Mouse (Mus musculus): ENCODE measurements around the gene Fam172a.

Gene Fam172a

GRCm38 (mm10) chr13:77959493-77960272 lies 257.9 kb downstream of the Fam172a start:
- in situ Hi-C loops (cut with MboI, MseI) = no loop called here

GRCm38 (mm10) chr13:77976248-77976647 lies 274.4 kb downstream of the Fam172a start:
- in situ Hi-C loops (cut with MboI, MseI) = loop anchor here (5.0 kb wide), 1 partner anchor 211 kb away; no protein-coding TSS in a partner anchor

- in situ Hi-C loops (cut with MboI, MseI) = loop anchor here (5.0 kb wide), 1 partner anchor 210 kb away; no protein-coding TSS in a partner anchor
These were observed 275.3 kb downstream of the Fam172a start for GRCm38 (mm10) chr13:77977121-77977520.

- in situ Hi-C loops (cut with MboI, MseI) = no loop called here
These were observed 280.4 kb downstream of the Fam172a start for GRCm38 (mm10) chr13:77982105-77982851.

- in situ Hi-C loops (cut with MboI, MseI) = no loop called here
These were observed 281.0 kb downstream of the Fam172a start for GRCm38 (mm10) chr13:77982852-77983202.

GRCm38 (mm10) chr13:77991189-77991886 lies 289.5 kb downstream of the Fam172a start:
- in situ Hi-C loops (cut with MboI, MseI) = no loop called here

GRCm38 (mm10) chr13:78004649-78005048 lies 302.8 kb downstream of the Fam172a start:
- in situ Hi-C loops (cut with MboI, MseI) = no loop called here

- in situ Hi-C loops (cut with MboI, MseI) = no loop called here
These were observed 303.5 kb downstream of the Fam172a start for GRCm38 (mm10) chr13:78005344-78005743.

- in situ Hi-C loops (cut with MboI, MseI) = no loop called here
These were observed 308.3 kb downstream of the Fam172a start for GRCm38 (mm10) chr13:78010176-78010575.

GRCm38 (mm10) chr13:78024683-78025294 lies 323.0 kb downstream of the Fam172a start, which contains the start of gene Pou5f2:
Pou5f2 (plus strand) TSS chr13:78024902.
- in situ Hi-C loops (cut with MboI, MseI) = no loop called here

- in situ Hi-C loops (cut with MboI, MseI) = no loop called here
These were observed 331.0 kb downstream of the Fam172a start for GRCm38 (mm10) chr13:78032821-78033220.

- in situ Hi-C loops (cut with MboI, MseI) = no loop called here
These were observed 335.4 kb downstream of the Fam172a start for GRCm38 (mm10) chr13:78037203-78037602.

GRCm38 (mm10) chr13:78043203-78043602 lies 341.4 kb downstream of the Fam172a start:
- in situ Hi-C loops (cut with MboI, MseI) = no loop called here

- in situ Hi-C loops (cut with MboI, MseI) = no loop called here
These were observed 343.3 kb downstream of the Fam172a start for GRCm38 (mm10) chr13:78045116-78045515.

GRCm38 (mm10) chr13:78087751-78088150 lies 385.9 kb downstream of the Fam172a start:
- in situ Hi-C loops (cut with MboI, MseI) = no loop called here

GRCm38 (mm10) chr13:78090701-78091100 lies 388.9 kb downstream of the Fam172a start:
- in situ Hi-C loops (cut with MboI, MseI) = no loop called here

- in situ Hi-C loops (cut with MboI, MseI) = no loop called here
These were observed 390.1 kb downstream of the Fam172a start for GRCm38 (mm10) chr13:78091949-78092348.

- in situ Hi-C loops (cut with MboI, MseI) = no loop called here
These were observed 392.5 kb downstream of the Fam172a start for GRCm38 (mm10) chr13:78094352-78094751.

GRCm38 (mm10) chr13:78095071-78095973 lies 393.5 kb downstream of the Fam172a start:
- in situ Hi-C loops (cut with MboI, MseI) = no loop called here

GRCm38 (mm10) chr13:78098858-78099445 lies 397.1 kb downstream of the Fam172a start:
- in situ Hi-C loops (cut with MboI, MseI) = no loop called here

Measured in T-helper 1 cell (primary cell).